Mouse (Mus musculus): ENCODE measurements around the gene Ifi214. TPM values are rescaled to one million over a fixed set of nuclear protein-coding genes. Genes with fewer than 3 reads are reported as not detected.
"Not testable (repeated sequence)": the region's sequence is repeated elsewhere in the genome, so short reads cannot be mapped to it uniquely, and the experiment has no call there.

Ifi214 gene
- 1.8 and 4.9 TPM in 2 replicates for polyA plus RNA-seq (2011; ENCODE audit: insufficient read depth, insufficient read length, low replicate concordance, missing spikeins)

GRCm38 (mm10) chr1:173535791-173536190, at the start of gene Ifi214:
Gene Ifi214, minus strand, starts transcription at chr1:173535957.
- H3K27ac ChIP-seq (ENCODE audit: control insufficient read depth, insufficient read depth, low read depth, low read length, poor library complexity); H3K4me1 ChIP-seq (ENCODE audit: control insufficient read depth, insufficient read depth, low read length); H3K4me3 ChIP-seq (replicated peaks; ENCODE audit: control insufficient read depth, low read depth, low read length): not testable (repeated sequence)
- 61% methylated on average over 3 of the region's 3 CpGs for WGBS

- Histone ChIP-seq H3K27ac (ENCODE audit: control insufficient read depth, insufficient read depth, low read depth, low read length, poor library complexity) (no peak overlapping the region), H3K4me1 (ENCODE audit: control insufficient read depth, insufficient read depth, low read length) (no peaks in the 10 kb centered on the region), H3K4me3 (replicated peaks; ENCODE audit: control insufficient read depth, low read depth, low read length) (no peak overlapping the region)
- no peak for TF ChIP-seq POLR2A (IDR thresholded peaks at IDR 0.05; ENCODE audit: borderline replicate concordance, control insufficient read depth, low read depth, low read length)
- no peak for TF ChIP-seq CTCF (IDR thresholded peaks at IDR 0.05; ENCODE audit: control insufficient read depth, insufficient read depth, low read length)
- 88% methylated on average over 26 of the region's 26 CpGs for WGBS
Observed at GRCm38 (mm10) chr1:173579921-173580585, 44.3 kb upstream of the Ifi214 start.

- 89% methylated on average over 9 of the region's 9 CpGs for WGBS
- H3K4me1 ChIP-seq (ENCODE audit: control insufficient read depth, insufficient read depth, low read length): no peaks in the 10 kb centered on the region
- no peak overlapping the region for H3K4me3 ChIP-seq (replicated peaks; ENCODE audit: control insufficient read depth, low read depth, low read length)
- TF ChIP-seq CTCF (IDR thresholded peaks at IDR 0.05; ENCODE audit: control insufficient read depth, insufficient read depth, low read length): no peak
- no peak for TF ChIP-seq POLR2A (IDR thresholded peaks at IDR 0.05; ENCODE audit: borderline replicate concordance, control insufficient read depth, low read depth, low read length)
- H3K27ac ChIP-seq (ENCODE audit: control insufficient read depth, insufficient read depth, low read depth, low read length, poor library complexity): no peak overlapping the region
Observed at GRCm38 (mm10) chr1:173579079-173579478, 43.3 kb upstream of the Ifi214 start.

GRCm38 (mm10) chr1:173550491-173551050, 14.8 kb upstream of the Ifi214 start:
- H3K4me3 ChIP-seq (replicated peaks; ENCODE audit: control insufficient read depth, low read depth, low read length); H3K4me1 ChIP-seq (ENCODE audit: control insufficient read depth, insufficient read depth, low read length); H3K27ac ChIP-seq (ENCODE audit: control insufficient read depth, insufficient read depth, low read depth, low read length, poor library complexity): not testable (repeated sequence)
- WGBS: 68% methylated on average over 5 of the region's 5 CpGs

GRCm38 (mm10) chr1:173548798-173549197, 13.0 kb upstream of the Ifi214 start:
- WGBS: 87% methylated on average over 3 of the region's 3 CpGs
- not testable (repeated sequence) for H3K27ac ChIP-seq (ENCODE audit: control insufficient read depth, insufficient read depth, low read depth, low read length, poor library complexity); H3K4me1 ChIP-seq (ENCODE audit: control insufficient read depth, insufficient read depth, low read length); H3K4me3 ChIP-seq (replicated peaks; ENCODE audit: control insufficient read depth, low read depth, low read length)

GRCm38 (mm10) chr1:173521452-173521851, 14.3 kb downstream of the Ifi214 start:
- H3K4me3 ChIP-seq (replicated peaks; ENCODE audit: control insufficient read depth, low read depth, low read length): no peak overlapping the region
- H3K4me1 ChIP-seq (ENCODE audit: control insufficient read depth, insufficient read depth, low read length): no peaks in the 10 kb centered on the region
- TF ChIP-seq POLR2A (IDR thresholded peaks at IDR 0.05; ENCODE audit: borderline replicate concordance, control insufficient read depth, low read depth, low read length) (no peak), CTCF (IDR thresholded peaks at IDR 0.05; ENCODE audit: control insufficient read depth, insufficient read depth, low read length) (no peak)
- H3K27ac ChIP-seq (ENCODE audit: control insufficient read depth, insufficient read depth, low read depth, low read length, poor library complexity): no peak overlapping the region

- WGBS: 78% methylated on average over 2 of the region's 2 CpGs
- H3K27ac ChIP-seq (ENCODE audit: control insufficient read depth, insufficient read depth, low read depth, low read length, poor library complexity); H3K4me3 ChIP-seq (replicated peaks; ENCODE audit: control insufficient read depth, low read depth, low read length); H3K4me1 ChIP-seq (ENCODE audit: control insufficient read depth, insufficient read depth, low read length): not testable (repeated sequence)
Observed at GRCm38 (mm10) chr1:173510595-173510994, 25.2 kb downstream of the Ifi214 start.

- not testable (repeated sequence) for H3K4me1 ChIP-seq (ENCODE audit: control insufficient read depth, insufficient read depth, low read length); H3K4me3 ChIP-seq (replicated peaks; ENCODE audit: control insufficient read depth, low read depth, low read length); H3K27ac ChIP-seq (ENCODE audit: control insufficient read depth, insufficient read depth, low read depth, low read length, poor library complexity)
Observed at GRCm38 (mm10) chr1:173491483-173491882, 44.3 kb downstream of the Ifi214 start.

GRCm38 (mm10) chr1:173490812-173491480, 44.8 kb downstream of the Ifi214 start, which contains the start of gene Ifi206:
Gene Ifi206, minus strand, starts transcription at chr1:173491041.
- H3K4me3 ChIP-seq (replicated peaks; ENCODE audit: control insufficient read depth, low read depth, low read length): peak within 1 kb of the TSS; percentile 11
- WGBS: 15% methylated on average over 3 of the region's 3 CpGs
- not testable (repeated sequence) for H3K4me1 ChIP-seq (ENCODE audit: control insufficient read depth, insufficient read depth, low read length); H3K27ac ChIP-seq (ENCODE audit: control insufficient read depth, insufficient read depth, low read depth, low read length, poor library complexity)

- WGBS: 76% methylated on average over 3 of the region's 3 CpGs
- not testable (repeated sequence) for H3K27ac ChIP-seq (ENCODE audit: control insufficient read depth, insufficient read depth, low read depth, low read length, poor library complexity); H3K4me1 ChIP-seq (ENCODE audit: control insufficient read depth, insufficient read depth, low read length); H3K4me3 ChIP-seq (replicated peaks; ENCODE audit: control insufficient read depth, low read depth, low read length)
Observed at GRCm38 (mm10) chr1:173481182-173481574, 54.6 kb downstream of the Ifi214 start.

GRCm38 (mm10) chr1:173480399-173481181, 55.2 kb downstream of the Ifi214 start:
- WGBS: 86% methylated on average over 5 of the region's 5 CpGs
- not testable (repeated sequence) for H3K27ac ChIP-seq (ENCODE audit: control insufficient read depth, insufficient read depth, low read depth, low read length, poor library complexity); H3K4me3 ChIP-seq (replicated peaks; ENCODE audit: control insufficient read depth, low read depth, low read length); H3K4me1 ChIP-seq (ENCODE audit: control insufficient read depth, insufficient read depth, low read length)
